Mouse (Mus musculus) hindbrain, postnatal 0 days (tissue): ENCODE measurements around the gene Lpcat2. TPM values are rescaled to one million over a fixed set of nuclear protein-coding genes. Genes with fewer than 3 reads are reported as not detected.
"Not testable (repeated sequence)": the region's sequence is repeated elsewhere in the genome, so short reads cannot be mapped to it uniquely, and the experiment has no call there.

Experiments
- ATAC-seq: fragments of 200-750 bp; cut with Nextera tagmentation; 2 replicates; pipeline ENCODE4 v1.8.0; 2017; ENCODE audit warnings: mild to moderate bottlenecking, moderate TSS enrichment, moderate library complexity
- DNase-seq: peaks from one replicate; pipeline ENCODE4 v3.0.0-alpha.2; 2015; ENCODE audit warnings: low spot score
- H3K27ac ChIP-seq: fragments of 300-500 bp; sonication (generic); 2 replicates; pipeline ENCODE4 v1.5.1; 2014; ENCODE audit warnings: mild to moderate bottlenecking
- H3K27me3 ChIP-seq: fragments of 300-500 bp; sonication (generic); 2 replicates; pipeline ENCODE4 v1.6.1; 2014; ENCODE audit warnings: low read length, mixed read lengths; ENCODE audit not compliant: insufficient read depth
- H3K36me3 ChIP-seq: fragments of 300-500 bp; sonication (generic); 2 replicates; pipeline ENCODE4 v1.6.1; 2014; ENCODE audit warnings: low read length, mixed read lengths; ENCODE audit not compliant: insufficient read depth
- H3K4me1 ChIP-seq: fragments of 300-500 bp; sonication (generic); 2 replicates; pipeline ENCODE4 v1.6.1; 2014; ENCODE audit warnings: antibody characterized with exemption, low read length, mixed read lengths; ENCODE audit not compliant: insufficient read depth
- H3K4me2 ChIP-seq: fragments of 300-500 bp; sonication (generic); 2 replicates; pipeline ENCODE4 v1.6.1; 2014; ENCODE audit warnings: low read depth, mild to moderate bottlenecking, low read length, moderate library complexity, mixed read lengths
- H3K4me3 ChIP-seq: fragments of 300-500 bp; sonication (generic); 2 replicates; pipeline ENCODE4 v1.5.1; 2014; ENCODE audit warnings: low read length
- H3K9ac ChIP-seq: fragments of 300-500 bp; sonication (generic); replicated peaks from 2 replicates; pipeline ENCODE4 v1.6.1; 2014; ENCODE audit warnings: mild to moderate bottlenecking, low read length, moderate library complexity, mixed read lengths
- H3K9me3 ChIP-seq: fragments of 300-500 bp; sonication (generic); 2 replicates; pipeline ENCODE4 v1.6.1; 2016; ENCODE audit warnings: low read length, mixed read lengths
- CTCF ChIP-seq: IDR thresholded peaks from 2 replicates; pipeline ENCODE4 v1.5.1; 2016; ENCODE audit warnings: antibody characterized with exemption, control low read depth, low read depth
- WGBS: fragments of 180-500 bp; shearing (Covaris S2); extraction: QIAGEN DNeasy Blood & Tissue Kit; methylation state at CpG from one replicate; pipeline ENCODE4 v1.1.7; 2014; 5-methylcytosine and 5-hydroxymethylcytosine counted together
- polyA plus RNA-seq: library from polyadenylated mRNA; unstranded; fragments of >200 nt; fragmentation: Nextera tagmentation; extraction: Ambion mirVana; gene quantifications from 2 replicates; pipeline ENCODE4 v1.2.1, GENCODE M21; 2015
- total RNA-seq: library from RNA; depleted of rRNA; stranded (reverse); fragments of >200 nt; gene quantifications from 2 replicates; pipeline ENCODE4 v1.2.3, GENCODE M21; 2014

The Lpcat2 gene
- total and polyA plus RNA-seq, 2 experiments from 2014 or later, result 10.9 to 12.7 TPM

DNA sequence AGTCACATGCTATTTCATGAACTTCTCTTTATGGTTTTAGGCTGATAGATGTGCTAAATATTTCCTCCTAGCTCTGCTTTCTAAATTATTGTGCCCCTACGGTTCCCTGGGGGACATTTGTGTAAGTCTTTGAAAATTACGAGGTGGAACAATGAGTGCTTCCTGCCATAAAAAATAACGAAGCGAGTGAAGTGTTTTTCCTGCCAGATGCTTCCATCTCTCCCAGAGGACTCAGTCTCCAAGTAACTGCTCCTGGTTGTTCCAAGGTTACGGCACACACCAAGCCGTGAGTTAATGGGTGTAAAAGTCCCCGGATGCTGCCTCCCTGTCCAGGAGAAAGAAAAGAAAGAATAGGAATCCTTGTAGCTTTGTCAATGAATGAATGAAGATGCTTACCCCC, 15.1 kb downstream of the Lpcat2 start:
- no peaks in the 10 kb centered on the region for H3K27me3 ChIP-seq
- no peak overlapping the region for H3K4me3 ChIP-seq
- no peaks in the 10 kb centered on the region for H3K36me3 ChIP-seq
- ATAC-seq (no peak), DNase-seq (peak; percentile 54)
- no peaks in the 10 kb centered on the region for H3K9me3 ChIP-seq
- 26% methylated on average over 7 of the region's 7 CpGs for WGBS
- no peak overlapping the region for H3K9ac ChIP-seq
- H3K4me2 ChIP-seq, result no peak overlapping the region
- no peak for TF ChIP-seq CTCF
- H3K27ac ChIP-seq, result no peak overlapping the region
- no peaks in the 10 kb centered on the region for H3K4me1 ChIP-seq

DNA sequence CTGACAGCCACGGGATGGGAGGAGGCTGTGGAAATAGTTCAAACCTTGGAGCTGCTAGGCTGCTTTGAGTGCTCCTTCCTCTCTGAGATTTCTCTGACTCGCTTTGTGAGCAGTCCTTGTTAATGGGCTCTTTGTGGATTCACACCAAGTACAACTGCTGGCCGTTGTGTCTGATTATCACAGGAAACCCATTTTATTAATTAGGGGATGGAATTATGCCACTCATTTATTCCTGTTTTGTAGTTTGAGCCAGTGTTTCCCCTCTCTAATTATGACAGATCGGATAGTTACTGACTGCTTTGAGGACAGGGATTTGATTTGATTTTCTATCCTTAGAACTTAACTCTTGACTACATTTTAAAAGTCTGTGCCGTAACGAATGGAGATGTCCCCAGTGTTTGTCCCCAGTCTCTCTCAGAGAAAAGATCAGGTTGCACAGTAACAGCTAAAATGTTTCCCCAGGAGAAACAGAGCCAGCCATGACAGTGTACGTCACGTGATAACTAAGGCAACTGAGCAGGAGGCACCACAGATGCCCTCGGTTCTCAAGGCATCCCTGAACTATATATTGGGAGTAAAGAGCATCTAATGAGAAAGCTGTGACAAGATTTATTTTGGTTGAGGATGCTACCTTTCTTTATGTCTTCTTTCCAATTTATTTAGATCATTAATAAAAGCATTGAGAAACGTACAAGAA, 17.1 kb downstream of the Lpcat2 start:
- no peak for TF ChIP-seq CTCF
- Histone ChIP-seq H3K4me1 (no peaks in the 10 kb centered on the region), H3K4me3 (no peak overlapping the region), H3K9ac (no peak overlapping the region), H3K4me2 (no peak overlapping the region), H3K27ac (no peak overlapping the region), H3K36me3 (no peaks in the 10 kb centered on the region), H3K9me3 (no peaks in the 10 kb centered on the region), H3K27me3 (no peaks in the 10 kb centered on the region)
- DNase-seq (no peak), ATAC-seq (no peak)
- WGBS, result 56% methylated on average over 10 of the region's 10 CpGs

DNA sequence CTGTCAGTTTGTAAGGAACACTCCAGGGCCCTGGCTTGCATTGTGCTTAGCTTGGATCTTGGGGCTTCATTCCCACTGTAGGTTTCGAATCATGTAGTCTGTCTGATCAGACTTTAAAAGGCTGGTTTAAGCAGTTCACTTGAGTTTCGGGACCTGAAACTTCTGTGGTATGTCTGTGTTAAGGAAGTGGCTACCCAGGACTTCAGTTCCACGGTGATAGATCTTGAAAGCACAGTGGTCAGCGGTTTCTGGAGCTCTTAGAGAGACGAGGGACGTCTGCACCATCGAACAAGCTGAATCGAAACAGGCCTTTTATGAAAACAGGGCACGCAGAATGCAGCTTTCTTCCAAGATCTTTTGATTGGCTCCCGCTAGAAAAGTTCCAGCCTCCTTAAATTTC, 20.7 kb downstream of the Lpcat2 start:
- H3K4me1 ChIP-seq, result no peaks in the 10 kb centered on the region
- H3K27me3 ChIP-seq, result no peaks in the 10 kb centered on the region
- TF ChIP-seq CTCF, result no peak
- no peaks in the 10 kb centered on the region for H3K9me3 ChIP-seq
- ATAC-seq, result no peak
- no peak overlapping the region for H3K4me2 ChIP-seq
- no peak overlapping the region for H3K27ac ChIP-seq
- DNase-seq, result no peak
- WGBS, result 57% methylated on average over 10 of the region's 10 CpGs
- no peaks in the 10 kb centered on the region for H3K36me3 ChIP-seq
- H3K4me3 ChIP-seq, result no peak overlapping the region
- no peak overlapping the region for H3K9ac ChIP-seq

DNA sequence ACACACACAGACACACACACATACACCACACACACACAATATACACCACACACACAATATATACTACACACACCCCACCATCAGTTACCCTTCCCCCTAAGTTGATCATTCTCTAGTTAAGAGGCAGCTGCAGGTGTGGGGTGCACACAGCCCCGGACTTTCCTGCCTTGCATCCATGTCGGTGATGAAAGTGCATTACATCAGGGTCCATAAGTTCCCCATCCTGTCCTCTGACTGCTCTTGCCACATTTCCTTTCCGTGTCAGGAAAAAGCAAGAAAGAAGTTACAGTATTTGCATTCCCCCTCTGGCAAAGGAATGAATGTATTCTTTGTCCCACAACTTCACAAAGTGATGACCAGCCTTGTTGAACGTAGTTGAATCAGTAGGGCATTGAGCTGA, 26.1 kb downstream of the Lpcat2 start:
- TF ChIP-seq CTCF, result no peak
- Histone ChIP-seq H3K4me3 (no peak overlapping the region), H3K4me2 (no peak overlapping the region), H3K27ac (no peak overlapping the region), H3K27me3 (no peaks in the 10 kb centered on the region), H3K4me1 (no peaks in the 10 kb centered on the region), H3K9ac (no peak overlapping the region), H3K9me3 (no peaks in the 10 kb centered on the region), H3K36me3 (no peaks in the 10 kb centered on the region)
- no peak for DNase-seq
- 69% methylated on average over 4 of the region's 4 CpGs for WGBS
- ATAC-seq, result no peak

DNA sequence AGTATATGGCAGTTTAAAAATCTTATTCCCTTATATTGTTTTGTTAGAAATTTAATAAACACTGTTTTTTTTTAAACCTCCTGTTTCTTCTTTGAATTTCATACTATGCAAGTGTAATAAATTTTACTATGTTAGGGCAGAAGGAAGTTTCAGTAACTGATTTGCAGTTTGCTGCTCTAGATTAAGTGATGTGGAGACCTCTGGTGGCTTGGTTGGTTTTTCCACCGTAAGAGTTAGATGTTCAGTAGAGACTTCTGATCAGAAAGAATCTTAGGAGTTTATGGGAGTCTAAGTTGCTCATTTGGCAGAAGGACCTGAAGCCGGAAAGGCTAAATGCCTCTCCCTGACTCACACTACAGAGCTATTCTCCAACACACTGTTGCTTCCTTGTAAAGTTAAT, 28.6 kb downstream of the Lpcat2 start:
- ATAC-seq (no peak), DNase-seq (peak; percentile 56)
- Histone ChIP-seq H3K4me3 (no peak overlapping the region), H3K9ac (no peak overlapping the region), H3K4me1 (no peaks in the 10 kb centered on the region), H3K27me3 (no peaks in the 10 kb centered on the region), H3K9me3 (no peaks in the 10 kb centered on the region), H3K36me3 (no peaks in the 10 kb centered on the region), H3K4me2 (no peak overlapping the region), H3K27ac (no peak overlapping the region)
- WGBS, result 79% methylated on average over 2 of the region's 2 CpGs
- peak; percentile 59 for TF ChIP-seq CTCF

DNA sequence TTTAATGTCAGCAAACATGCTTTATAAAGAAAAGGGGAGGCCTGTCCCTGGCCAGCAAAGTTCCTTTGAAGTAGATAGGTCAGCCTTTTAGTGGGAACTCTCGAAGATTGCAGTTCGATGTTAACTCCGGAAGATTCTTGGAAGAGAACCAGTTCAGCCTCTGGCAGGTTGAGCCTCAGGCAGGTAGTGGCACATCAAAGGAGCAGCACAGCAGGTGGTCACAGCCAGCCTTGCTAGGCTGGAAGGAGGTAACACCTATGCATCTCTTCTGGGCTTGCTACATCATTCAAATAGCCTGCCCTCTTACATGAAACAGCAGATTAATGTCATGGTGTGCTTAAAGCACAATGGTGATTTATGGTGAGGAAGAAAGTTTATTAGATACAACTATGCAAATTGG, 37.1 kb downstream of the Lpcat2 start:
- H3K27me3 ChIP-seq, H3K36me3 ChIP-seq, H3K4me2 ChIP-seq, H3K9me3 ChIP-seq, H3K4me3 ChIP-seq, H3K4me1 ChIP-seq, H3K9ac ChIP-seq, H3K27ac ChIP-seq, ATAC-seq, DNase-seq: not testable (repeated sequence)
- 90% methylated on average over 3 of the region's 3 CpGs for WGBS

DNA sequence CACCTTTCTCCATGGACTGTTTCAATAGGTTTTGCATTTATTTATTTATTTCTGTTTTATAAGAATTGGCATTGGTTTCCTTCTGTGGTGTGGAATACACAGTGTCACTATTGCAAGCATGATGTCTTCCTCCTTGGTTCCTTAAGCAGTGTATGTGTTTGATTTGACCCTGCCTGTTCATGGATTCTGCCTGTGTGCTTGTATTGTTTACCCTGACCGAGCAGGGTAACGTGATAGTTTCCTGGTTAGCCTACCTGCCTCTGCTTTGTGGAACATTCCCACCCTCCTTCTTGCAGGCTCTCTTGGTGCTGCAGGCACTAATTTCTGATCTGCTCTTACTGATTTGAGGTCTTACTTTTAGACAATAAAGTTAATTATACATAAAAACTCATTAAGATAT, 38.7 kb downstream of the Lpcat2 start:
- 77% methylated on average over 2 of the region's 2 CpGs for WGBS
- ATAC-seq, result no peak
- TF ChIP-seq CTCF, result no peak
- Histone ChIP-seq H3K36me3 (no peaks in the 10 kb centered on the region), H3K4me3 (no peak overlapping the region), H3K4me2 (no peak overlapping the region), H3K9me3 (no peaks in the 10 kb centered on the region), H3K9ac (no peak overlapping the region), H3K27me3 (no peaks in the 10 kb centered on the region), H3K4me1 (no peaks in the 10 kb centered on the region), H3K27ac (no peak overlapping the region)
- no peak for DNase-seq
